Mouse (Mus musculus): ENCODE data around the gene Rpl28.

Rpl28 gene

GRCm38 (mm10) chr7:4792278-4793212 is at the start of gene Rpl28:
Rpl28 (plus strand) TSS chr7:4792874.
- peak; percentile 93 for DNase-seq (ENCODE audit: low spot score)

- no peak for DNase-seq (ENCODE audit: low spot score)
Observed at GRCm38 (mm10) chr7:4743354-4743753, 49.3 kb upstream of the Rpl28 start.

DNA sequence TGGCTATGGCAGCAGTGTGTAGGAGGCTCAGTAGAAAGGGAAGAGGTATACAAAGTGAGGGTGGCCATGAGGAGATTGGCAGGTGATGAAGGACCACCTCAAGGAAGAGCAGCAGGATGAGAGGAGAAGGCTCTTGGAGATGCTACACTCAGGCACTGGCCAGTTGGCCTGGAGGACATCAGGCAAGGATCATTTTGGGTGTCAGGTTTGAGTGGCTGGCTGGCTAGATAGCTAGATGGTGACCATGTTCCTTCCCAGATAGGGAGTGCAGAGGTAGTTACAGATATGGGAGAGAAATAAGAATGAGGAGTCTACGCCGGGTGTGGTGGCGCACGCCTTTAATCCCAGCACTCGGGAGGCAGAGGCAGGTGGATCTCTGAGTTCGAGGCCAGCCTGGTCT is 47.8 kb upstream of the Rpl28 start:
- DNase-seq (ENCODE audit: low spot score) = no peak

DNA sequence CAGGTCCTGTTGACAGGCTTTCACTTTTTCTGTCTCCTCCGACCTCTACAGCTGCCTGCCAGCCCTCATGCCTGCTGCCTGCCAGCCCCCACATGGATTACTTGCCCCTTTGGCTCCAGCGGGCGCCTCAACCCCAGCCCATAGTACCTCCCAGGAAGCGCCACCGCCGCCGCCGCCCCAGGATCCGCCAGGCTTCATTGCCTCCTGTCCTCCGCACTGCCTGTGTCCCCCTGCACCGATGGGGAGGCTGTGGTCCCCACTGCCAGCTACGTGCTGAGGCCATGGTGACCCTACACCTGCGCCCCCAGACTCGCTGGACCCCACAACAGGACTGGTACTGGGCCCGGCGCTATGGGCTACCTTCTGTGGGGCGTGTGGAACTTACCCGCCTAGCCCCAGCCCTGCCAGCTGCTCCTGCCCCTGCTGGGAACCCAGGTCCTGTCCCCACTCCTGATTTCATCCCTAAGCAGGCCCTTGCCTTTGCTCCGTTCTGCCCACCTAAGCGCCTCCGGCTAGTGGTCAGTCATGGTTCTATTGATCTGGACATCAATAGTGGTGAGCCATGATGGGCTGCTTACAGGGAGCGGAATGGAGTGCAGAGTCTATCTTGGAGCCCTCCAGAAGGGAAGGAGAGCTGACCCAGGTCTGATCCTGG is 46.2 kb upstream of the Rpl28 start:
- DNase-seq (ENCODE audit: low spot score) = no peak

DNA sequence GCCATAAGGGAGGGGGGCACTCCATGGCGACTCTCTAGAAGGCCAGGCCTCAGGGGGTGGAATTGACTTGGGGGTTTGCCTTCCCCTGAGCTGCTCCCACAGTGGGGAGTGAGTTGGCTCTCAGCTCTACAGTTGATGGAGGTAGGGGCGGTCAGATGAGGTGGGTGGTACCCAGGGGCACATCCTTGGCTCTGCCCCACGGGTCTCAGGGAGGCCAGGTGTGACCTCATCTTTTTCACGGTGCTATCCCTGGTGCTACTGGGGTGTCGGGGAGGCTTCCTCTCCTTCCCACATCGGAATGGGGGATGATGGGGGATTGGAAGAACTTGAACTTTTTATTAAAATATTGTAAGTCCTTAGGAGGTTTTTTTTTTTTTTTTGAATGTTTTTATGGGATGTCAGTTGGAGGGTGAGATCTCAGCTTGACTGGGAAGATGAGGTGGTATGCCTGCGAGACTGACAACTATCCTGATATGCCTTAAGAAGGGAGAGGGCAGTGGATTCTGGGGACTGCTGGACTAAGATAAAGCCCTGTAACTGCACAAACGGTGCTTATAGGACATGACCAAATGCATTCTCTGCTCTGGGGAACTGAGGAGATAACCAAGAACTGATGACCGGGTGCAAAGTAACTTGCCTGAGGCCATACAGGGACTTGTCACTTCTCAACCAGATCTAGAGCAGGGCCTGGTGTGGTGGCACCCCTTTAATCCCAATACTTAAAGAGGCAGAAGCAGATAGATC is 45.3 kb upstream of the Rpl28 start:
- DNase-seq (ENCODE audit: low spot score) = no peak

GRCm38 (mm10) chr7:4748321-4748720 is 44.4 kb upstream of the Rpl28 start:
- DNase-seq (ENCODE audit: low spot score) = no peak

DNA sequence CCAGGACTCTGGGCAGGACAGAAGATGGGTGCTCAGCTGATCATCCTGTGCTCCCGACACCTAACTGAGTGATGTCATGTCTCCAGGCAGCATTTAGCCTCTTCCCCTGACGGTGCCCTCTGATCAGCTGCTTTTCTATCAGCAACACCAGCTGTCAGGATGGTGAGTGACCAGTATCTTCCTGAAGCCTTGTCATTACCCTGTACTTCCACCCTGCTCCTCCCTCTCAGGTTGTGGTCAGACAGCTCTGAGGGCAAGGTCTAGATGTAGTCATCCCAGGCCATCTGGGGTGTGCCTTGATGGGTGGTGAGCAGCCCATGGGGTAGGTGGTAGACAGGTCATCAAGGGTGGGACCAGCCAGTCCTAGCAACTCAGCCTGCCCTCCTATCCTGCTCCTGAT is 43.5 kb upstream of the Rpl28 start:
- no peak for DNase-seq (ENCODE audit: low spot score)

DNA sequence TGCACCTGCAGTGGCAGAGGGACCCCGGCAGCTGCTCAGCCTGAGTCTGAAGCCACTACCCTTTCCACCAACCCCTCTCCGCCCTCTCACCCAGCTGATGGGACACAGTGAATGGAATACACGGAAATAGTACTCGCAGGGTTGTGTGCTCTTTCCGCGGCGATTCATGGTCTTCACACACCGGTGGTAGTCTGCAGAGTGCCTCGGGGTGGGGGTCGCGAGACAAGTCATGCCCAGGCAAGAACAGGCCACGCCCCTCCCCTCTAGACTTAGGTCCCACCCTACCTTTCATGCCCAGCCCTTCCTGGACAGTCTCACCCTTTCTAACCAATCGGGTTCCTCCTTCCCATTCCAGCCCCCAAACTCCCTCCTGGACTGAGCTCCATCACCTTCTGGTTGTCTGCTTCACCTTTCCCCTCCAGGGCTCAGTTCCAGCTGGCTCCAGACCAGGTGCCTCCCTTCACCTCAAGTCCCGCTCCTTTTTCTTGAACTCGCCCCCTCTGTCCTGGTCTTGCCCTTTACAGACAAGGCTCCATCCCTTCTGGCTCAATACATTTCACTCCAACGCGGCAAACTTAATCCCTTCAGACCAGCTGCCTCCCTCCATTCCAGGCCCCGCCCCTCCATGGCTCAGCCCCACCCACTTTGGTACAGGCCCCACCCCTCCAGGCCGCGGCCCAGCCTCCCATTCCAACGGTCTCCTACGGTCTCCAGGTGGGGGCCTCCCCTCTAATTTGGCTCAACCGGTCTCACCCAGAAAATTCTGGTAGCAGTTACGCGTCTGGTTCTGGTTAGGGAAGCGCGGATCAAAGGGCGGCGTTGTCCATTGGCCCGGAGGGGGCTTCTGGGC is 40.5 kb upstream of the Rpl28 start:
- DNase-seq (ENCODE audit: low spot score) = peak; percentile 47

GRCm38 (mm10) chr7:4752821-4753570 is 39.7 kb upstream of the Rpl28 start, which contains the start of gene Cox6b2:
Cox6b2 (minus strand) TSS chr7:4753094.
- DNase-seq (ENCODE audit: low spot score) = peak; percentile 79

DNA sequence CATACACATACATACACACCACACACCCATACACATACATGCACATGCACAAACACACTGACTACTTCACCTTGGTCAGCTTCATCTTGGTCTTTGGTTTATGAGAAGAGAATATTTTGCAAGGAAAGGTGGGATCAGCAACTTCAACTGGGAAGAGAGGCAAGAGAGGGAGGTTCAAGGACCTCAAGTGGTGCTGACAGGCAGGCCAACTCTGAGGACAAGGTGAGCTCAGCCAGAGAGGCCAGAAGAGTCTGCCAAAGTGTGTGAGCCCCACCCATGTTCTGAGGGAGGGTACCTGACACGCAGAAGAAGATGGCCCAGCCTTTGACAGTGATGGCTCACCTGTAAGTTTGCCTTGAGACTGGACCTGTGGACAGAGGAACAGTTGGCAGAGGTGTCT is 33.0 kb upstream of the Rpl28 start:
- no peak for DNase-seq (ENCODE audit: low spot score)

DNA sequence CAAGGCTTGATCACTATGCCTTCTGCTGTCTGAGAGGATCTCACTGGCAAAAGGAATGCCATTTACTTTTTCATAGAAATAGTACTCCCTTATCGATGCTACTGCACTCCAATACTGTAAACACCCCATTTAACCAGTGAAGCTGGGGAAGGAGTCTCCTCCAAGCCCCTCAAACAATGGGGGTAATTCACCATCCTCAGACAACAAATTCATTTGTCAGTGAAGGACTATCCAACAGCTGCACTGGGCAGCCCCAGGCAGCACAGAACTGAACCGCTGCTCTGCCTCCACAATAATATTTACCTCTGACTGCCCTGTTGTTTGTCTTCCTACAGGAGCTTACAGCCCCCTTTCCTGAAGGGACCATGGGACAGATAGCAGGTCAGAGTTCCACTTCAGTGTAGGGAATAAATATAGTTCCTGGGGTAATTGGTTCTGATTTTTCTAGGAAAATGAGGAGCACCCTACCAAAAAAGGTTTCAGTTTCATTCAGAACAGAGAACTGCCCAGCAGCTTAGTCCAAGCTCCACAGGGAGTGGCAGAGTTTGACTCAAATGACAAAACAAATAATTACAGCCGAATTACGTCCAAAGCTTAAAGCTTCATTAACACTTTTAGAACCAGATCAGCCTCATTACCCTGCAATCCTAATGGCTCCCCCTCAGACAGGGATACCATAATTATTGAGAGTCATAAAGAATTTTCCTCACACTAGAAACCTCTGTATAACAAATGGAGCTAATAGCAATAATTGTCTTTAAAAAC is 27.5 kb upstream of the Rpl28 start:
- DNase-seq (ENCODE audit: low spot score) = no peak

DNA sequence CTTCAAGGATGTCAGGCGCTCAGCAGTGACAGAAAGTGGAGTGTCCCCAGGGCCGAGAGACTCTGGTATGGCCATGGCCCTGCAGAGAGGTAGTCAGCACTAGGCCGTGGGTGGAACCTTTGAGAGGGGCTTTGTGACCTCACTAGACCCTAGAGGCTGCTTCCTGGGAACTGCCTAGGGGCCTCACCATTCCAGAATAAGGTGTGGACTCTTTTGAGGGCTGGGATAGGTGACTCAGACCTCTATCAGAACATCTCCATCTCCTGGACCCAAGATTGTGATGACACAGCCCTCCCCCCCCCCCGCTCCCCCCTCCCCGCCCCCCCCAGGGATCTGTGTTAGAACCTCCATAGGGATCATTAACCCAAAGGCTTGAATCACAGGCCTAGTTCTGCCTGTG is 21.5 kb upstream of the Rpl28 start, which contains the start of gene Fam71e2:
Fam71e2 (minus strand) TSS at position 101 of the 400 bp plus-strand sequence.
- DNase-seq (ENCODE audit: low spot score) = no peak

DNA sequence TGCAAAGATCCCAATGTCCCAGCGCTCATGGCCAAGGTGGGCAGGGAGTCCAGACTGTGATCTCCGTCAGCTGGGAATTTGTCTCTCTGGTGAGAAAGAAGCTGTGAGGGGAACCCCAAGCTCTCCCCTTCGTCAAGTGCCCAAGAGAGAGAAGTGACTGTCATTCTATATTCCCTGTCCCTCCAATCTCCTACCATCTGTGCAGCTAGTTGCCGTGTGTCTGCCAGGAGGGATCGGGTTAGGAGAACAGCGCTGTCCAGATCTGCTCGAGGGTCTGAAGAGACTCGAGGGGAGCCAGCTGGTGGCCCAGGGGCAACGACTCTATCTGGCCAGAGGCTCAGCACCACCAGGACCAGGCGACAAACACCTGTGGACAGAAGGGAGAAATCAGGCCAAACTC is 16.5 kb upstream of the Rpl28 start:
- DNase-seq (ENCODE audit: low spot score) = no peak

- peak; percentile 59 for DNase-seq (ENCODE audit: low spot score)
Observed at GRCm38 (mm10) chr7:4776861-4777830, 15.5 kb upstream of the Rpl28 start.

DNA sequence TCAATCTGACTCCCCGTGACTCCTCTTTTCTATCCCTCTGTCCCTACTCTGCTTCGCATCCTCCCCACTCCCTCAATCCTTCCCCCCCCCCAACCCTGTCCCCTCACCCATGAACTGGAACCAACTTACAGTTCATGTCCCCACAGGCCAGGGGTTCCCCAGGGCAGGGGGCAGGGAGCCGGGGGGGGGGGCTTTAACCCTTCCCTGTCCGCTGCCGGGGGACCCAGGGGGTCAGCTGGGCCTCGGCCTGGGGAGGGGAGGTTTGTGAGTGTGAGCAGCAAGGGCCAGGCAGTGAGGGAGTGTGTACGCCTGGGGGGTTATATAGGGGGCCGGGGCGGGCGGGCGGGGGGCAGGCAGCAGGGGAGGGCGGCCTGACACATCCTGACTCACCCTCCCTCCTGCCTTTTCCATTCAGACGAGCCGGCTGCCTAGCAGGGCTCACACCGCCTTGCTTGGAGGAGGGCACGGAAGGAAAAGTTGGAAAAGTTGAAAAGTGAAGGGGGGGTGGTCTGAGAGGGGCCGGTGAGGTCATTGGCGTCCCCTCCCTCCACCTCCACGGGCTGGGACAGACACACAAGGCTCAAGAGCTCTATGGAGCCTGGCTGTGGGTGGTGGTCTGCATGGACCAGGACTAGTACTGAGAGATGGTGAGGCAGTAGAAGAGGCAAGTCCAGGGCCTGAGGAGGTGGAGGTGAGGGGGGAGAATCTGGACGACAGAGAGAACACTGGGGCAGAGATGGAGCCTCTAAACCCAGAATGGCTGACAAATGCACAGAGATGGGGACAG is 14.6 kb upstream of the Rpl28 start:
- no peak for DNase-seq (ENCODE audit: low spot score)

GRCm38 (mm10) chr7:4779921-4780320 is 12.8 kb upstream of the Rpl28 start:
- no peak for DNase-seq (ENCODE audit: low spot score)

DNA sequence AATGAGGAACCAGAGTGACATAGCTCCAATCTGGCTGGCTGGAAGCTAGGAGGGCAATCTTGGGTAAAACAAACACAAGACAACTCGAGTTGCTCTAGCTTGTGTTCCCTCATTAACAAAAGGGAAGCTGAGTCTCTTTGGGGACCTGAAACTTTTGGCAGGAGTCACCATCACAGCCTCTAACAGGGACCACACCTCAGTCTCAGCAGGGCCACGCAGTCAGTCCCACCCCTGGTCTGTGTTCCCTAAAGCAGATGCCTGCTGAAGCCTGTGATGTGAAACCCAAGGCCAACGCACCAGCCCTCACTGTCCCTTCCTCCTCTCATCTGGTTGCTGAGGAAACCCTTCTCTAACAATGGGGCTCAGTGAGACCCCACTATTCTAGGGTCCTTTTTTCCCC is 10.5 kb upstream of the Rpl28 start:
- DNase-seq (ENCODE audit: low spot score) = no peak

DNA sequence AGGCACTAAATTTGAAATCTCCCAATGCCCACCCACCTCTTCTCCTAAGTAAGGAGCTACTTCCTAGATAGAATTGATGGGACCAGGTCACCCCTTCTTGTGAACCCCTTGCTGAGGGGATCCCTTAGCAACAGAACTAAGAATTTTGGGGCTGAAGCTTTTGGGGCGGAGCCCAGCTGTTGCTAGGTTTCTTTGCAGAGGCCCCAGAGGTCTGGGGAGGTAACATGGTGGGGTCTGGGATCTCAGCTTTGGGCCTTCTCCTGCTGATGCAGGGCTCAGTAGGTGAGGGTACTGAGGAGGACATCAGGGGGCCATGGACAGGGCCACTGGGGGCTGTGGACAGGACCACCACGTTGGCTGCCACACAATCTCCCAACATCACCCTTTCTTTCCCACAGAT is 9.9 kb upstream of the Rpl28 start, which contains the start of the genes Il11 and Tmem190:
Il11 (minus strand) TSS at position 101 of the 400 bp plus-strand sequence.
Tmem190 (plus strand) TSS at position 179 of the 400 bp plus-strand sequence.
- no peak for DNase-seq (ENCODE audit: low spot score)

Measured in ovary, postnatal 36 days (tissue).